Mouse (Mus musculus) adrenal gland, postnatal 14 days (tissue): ENCODE measurements around the gene Dph5. TPM values are rescaled to one million over a fixed set of nuclear protein-coding genes. Genes with fewer than 3 reads are reported as not detected.

Experiments
- DNase-seq: peaks from one replicate; pipeline ENCODE4 v3.0.0; 2021; ENCODE audit warnings: mixed read lengths
- microRNA-seq, 2 experiments: library from miRNA; unstranded; fragments of <30 nt; microRNA quantifications; one replicate each; pipeline ENCODE4 v1.2.0; 2021
- total RNA-seq: library from RNA; stranded (reverse); gene quantifications from 2 replicates; pipeline ENCODE4 v1.2.3, GENCODE M21; 2021

Dph5 gene
- total RNA-seq, 1 experiment from 2014 or later: 20.6 TPM

DNA sequence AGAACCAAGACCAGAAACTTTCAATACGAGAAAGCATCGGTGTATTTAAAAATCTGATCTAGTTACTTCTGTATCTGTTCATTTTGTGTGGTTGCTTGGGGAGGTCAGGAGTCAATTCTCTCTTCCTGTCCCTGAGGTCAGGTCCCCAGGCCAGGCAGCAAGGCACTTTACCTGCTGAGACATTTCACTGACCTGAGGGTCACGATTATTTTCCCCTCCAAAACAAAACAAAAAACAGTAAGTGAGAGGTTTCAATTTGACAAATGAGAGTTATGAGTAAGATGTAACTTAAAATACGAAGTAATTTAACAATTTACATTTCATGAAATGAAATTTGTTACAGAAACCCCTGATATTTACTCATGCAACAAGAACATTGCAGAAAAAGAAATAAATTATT, 64.7 kb downstream of the Dph5 start:
- no peak for DNase-seq

- no peak for DNase-seq
Measured at GRCm38 (mm10) chr3:115953088-115953487, 65.5 kb downstream of the Dph5 start.

DNA sequence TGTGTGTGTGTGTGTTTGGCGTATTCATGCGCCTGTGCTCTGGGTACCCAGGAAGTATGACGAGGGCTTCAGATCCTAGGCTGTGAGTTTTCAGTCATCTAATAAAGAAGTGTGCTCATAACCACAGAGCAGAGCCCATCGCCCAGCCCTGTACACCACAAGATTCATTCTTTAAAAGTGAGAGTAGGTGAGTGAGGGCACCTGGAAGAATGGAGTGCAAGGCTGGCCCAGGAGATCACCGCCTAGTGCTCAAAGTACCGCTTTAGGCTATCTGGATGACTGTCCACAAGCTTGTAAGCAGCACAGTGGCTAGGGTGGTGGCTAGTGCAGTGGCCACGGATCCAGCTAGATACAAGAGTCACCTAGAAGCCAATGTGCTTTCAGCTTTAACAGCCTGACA, 69.6 kb downstream of the Dph5 start:
- DNase-seq: no peak

- no peak for DNase-seq
Measured at GRCm38 (mm10) chr3:115961311-115962027, 73.8 kb downstream of the Dph5 start.

DNA sequence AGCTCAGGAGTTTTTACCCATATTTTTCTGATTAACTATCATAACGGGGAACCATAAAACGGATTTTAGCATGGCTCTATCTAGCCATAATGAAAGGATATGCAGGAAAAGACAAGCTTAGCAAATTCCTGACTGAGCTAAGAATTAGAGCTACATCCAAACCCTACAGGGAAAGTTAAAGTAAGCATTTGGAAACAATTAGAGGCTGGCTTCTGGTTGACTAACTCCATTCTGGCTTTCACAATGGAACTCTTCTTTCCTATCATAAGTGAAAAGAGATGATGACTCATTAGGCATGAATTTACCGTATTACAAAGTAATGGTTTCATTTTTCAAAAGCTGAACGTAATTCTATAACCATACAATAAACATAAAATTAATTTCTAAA, 74.4 kb downstream of the Dph5 start:
- no peak for DNase-seq

- no peak for DNase-seq
Measured at GRCm38 (mm10) chr3:115963597-115963996, 76.0 kb downstream of the Dph5 start.

DNA sequence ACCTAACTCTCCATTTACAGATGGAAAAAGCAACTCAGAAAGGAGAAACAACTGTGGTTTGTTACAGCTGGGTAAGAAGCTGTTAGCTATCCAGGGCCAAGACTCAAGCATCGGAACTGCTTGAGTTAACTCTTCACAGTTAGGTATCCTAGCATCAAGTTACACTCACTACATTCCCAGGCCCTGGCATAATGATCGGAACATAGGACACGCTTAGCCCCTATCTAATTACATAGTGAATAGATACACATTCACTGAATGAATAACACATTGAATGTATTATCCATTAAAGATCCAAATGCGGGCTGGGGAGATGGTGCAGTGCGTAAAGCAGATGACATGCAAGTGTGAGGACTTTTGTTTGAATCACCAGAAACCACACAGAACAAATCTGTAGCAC, 76.4 kb downstream of the Dph5 start:
- no peak for DNase-seq

GRCm38 (mm10) chr3:115968745-115969530, 81.3 kb downstream of the Dph5 start:
- DNase-seq: peak; percentile 11

DNA sequence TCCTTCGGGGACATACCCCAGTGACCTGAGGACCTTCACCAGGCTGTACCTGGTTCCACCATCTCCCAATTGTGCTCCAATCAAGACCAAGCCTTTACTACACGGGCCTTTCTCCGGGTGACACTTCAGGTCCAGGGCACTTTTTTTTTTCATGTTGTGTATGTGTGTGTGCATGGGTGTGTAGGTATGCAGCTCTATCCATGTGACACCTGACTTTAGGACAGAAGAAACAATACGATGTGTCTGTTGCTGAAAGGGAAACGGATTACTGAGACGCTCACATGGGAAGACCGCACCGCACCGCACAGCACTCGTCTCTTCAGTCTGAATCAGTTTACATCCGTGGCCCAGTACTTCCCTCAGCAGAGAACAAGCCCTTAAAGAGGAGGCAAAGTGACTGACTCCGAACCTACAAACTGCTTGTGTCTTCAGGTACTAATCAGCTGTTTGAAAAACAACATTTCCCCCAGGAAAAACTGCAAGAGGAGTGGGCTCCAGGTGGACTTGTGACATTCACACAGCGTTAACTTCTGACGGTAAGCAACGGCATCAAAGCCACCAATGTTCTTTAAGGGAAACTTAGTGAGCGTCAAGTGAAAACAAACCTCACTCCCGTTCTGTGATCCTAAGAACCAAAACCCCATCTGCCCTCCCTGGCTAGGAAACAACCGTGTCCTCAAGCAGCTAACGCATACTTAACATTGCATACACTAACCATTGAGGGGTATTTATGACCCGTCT, 83.6 kb downstream of the Dph5 start:
- no peak for DNase-seq

- DNase-seq: no peak
Measured at GRCm38 (mm10) chr3:115971891-115972646, 84.4 kb downstream of the Dph5 start.

GRCm38 (mm10) chr3:115974228-115974627, 86.6 kb downstream of the Dph5 start:
- DNase-seq: no peak

GRCm38 (mm10) chr3:115974995-115975394, 87.4 kb downstream of the Dph5 start:
- no peak for DNase-seq

DNA sequence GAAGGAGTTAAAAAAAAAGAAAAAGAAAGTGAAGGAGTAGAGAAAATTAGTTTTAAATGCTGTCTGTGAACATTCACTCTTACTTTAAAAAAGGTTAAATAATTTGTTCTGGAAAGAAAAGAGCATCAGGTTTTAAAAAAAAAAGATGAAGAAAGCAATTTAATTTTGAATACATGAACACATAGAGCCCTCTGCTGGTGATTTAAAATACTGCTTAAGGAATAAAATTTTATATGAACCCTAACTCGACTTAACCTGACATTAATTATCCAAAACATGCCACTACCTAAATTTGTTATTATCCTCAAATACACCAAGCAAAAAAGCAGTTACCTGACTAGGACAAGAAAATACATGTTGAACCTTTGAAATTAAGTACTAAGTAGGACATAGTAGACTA, 91.4 kb downstream of the Dph5 start:
- no peak for DNase-seq

- DNase-seq: no peak
Measured at GRCm38 (mm10) chr3:115983217-115983616, 95.6 kb downstream of the Dph5 start.

Small RNAs within 50 kb of the gene (microRNA-seq; reads per million reads assigned to microRNA genes)
- 0 reads per million in 2 experiments for gene Mir669n

Other genes starting within 250 kb of the Dph5 start
- 50.8 and 66.3 TPM in 2 replicates for gene S1pr1, start 172.8 kb upstream of the Dph5 start, total RNA-seq
- gene Slc30a7, start 119.6 kb downstream of the Dph5 start, total RNA-seq: 30.7 and 41.3 TPM in 2 replicates
- gene Extl2, start 119.6 kb downstream of the Dph5 start, total RNA-seq: 17.8 and 20.9 TPM in 2 replicates
- gene Vcam1, start 241.9 kb downstream of the Dph5 start, total RNA-seq: 25.7 and 27.2 TPM in 2 replicates